Mouse (Mus musculus) G1E (cell line): ENCODE measurements around the gene Nlrp4c.

Source experiments
- CTCF ChIP-seq: IDR thresholded peaks from 2 replicates; pipeline ENCODE4 v1.5.1; 2012; ENCODE audit warnings: low read depth, low read length, inconsistent platforms, mixed read lengths
- GATA1 ChIP-seq: IDR thresholded peaks from 2 replicates; pipeline ENCODE4 v1.6.1; 2012; ENCODE audit warnings: borderline replicate concordance, low read length, inconsistent platforms, mixed read lengths

DNA sequence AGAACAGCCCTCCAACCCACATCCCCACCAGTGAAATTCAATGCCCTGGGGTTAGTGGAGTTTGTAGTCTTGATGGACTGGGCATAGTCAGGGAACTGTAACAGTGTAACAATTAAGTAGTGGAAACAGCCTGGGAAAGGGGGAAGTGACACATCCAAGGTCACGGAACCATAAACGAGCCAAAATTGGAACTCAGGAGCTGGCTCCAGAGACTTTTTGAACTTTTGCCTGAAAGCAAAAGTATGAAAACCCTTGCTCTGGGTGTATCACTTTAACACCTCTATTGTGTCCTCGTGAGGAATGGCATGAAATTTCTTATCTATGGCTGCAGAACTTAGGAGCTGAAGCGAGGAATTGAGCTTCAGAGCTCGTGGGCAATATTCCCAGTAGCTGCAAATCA, 109.2 kb downstream of the Nlrp4c start:
- TF ChIP-seq CTCF (no peak), GATA1 (no peak)
